Mouse (Mus musculus): ENCODE data around the gene Olfr46.
"Not testable (repeated sequence)": the region's sequence is repeated elsewhere in the genome, so short reads cannot be mapped to it uniquely, and the experiment has no call there.

GRCm38 (mm10) chr7:140600969-140601368, at the start of gene Olfr46:
- not testable (repeated sequence) for TF ChIP-seq CTCF (IDR thresholded peaks at IDR 0.05; ENCODE audit: extremely low read depth, insufficient read length, insufficient replicate concordance, low read depth, low read length); POLR2A (IDR thresholded peaks at IDR 0.05; ENCODE audit: low read depth, low read length)
